Mouse (Mus musculus) brain, embryonic 14.5 days (tissue): ENCODE measurements at regions not wholly inside any gene's neighbourhood (a gene's known extent, or its start where the extent isn't known, plus 50 kb on each side); places are given as distances from the start of the nearest gene placed in this dataset.

ENCODE experiments used
- CTCF ChIP-seq: fragments of 200-500 bp; IDR thresholded peaks from 2 replicates; pipeline ENCODE4 v1.5.1; 2012; ENCODE audit warnings: inconsistent platforms, mild to moderate bottlenecking, moderate library complexity, borderline replicate concordance; ENCODE audit not compliant: insufficient read depth, insufficient read length; ENCODE audit errors: extremely low read depth
- POLR2A ChIP-seq: fragments of 200-500 bp; IDR thresholded peaks from 2 replicates; pipeline ENCODE4 v1.6.1; 2012; ENCODE audit warnings: mild to moderate bottlenecking, inconsistent platforms, borderline replicate concordance; ENCODE audit not compliant: poor library complexity, insufficient read depth, insufficient read length, severe bottlenecking; ENCODE audit errors: extremely low read depth

- TF ChIP-seq CTCF (no peak), POLR2A (no peak)
Observed at GRCm38 (mm10) chr1:71956940-71957339, 255.2 kb downstream of the Mreg start.
